Mouse (Mus musculus) 3T3-L1 (cell line): ENCODE measurements around the gene Ntpcr.

Experiments used
- DNase-seq: peaks from one replicate; pipeline ENCODE4 v3.0.0-alpha.2; 2015; ENCODE audit warnings: low read depth, low spot score

Ntpcr gene

DNA sequence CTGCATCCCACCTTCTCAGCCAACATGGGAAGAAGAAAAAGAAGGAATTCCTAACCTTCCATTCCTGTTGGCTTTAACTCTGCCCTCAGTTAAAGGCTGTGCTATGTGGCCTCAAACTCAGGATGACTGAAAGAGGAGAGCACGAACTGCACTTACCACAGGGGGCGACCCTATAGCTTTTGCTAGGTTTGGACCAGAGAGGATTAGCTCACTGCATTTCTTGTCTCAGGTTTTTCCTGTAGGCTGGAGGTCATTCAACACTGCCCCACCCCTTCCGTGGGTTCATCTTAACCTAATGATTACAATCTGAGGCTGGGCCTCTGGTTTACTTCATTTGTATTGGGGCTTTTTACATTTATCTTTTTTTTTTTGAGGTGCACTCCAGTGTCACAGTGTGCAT lies 45.3 kb downstream of the Ntpcr start:
- no peak for DNase-seq

DNA sequence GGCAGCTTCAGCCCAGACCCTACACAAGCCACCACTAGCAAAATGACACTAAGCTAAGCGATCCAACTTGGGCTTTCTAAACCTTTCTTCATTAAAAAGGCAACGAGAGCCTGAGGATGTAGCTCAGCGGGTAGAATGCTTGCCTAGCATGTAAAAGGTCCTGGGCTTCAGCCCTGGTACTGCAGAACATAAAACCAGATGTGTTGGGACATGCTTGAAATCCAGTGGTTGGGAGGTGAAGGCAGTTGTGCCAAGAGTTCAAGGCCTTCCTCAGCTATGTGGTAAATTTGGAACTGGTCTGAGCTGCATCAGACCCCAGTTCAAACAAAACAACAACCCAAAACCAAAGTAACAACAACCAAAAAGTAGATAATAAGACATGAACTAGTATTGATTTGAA lies 46.6 kb downstream of the Ntpcr start:
- DNase-seq: no peak

DNA sequence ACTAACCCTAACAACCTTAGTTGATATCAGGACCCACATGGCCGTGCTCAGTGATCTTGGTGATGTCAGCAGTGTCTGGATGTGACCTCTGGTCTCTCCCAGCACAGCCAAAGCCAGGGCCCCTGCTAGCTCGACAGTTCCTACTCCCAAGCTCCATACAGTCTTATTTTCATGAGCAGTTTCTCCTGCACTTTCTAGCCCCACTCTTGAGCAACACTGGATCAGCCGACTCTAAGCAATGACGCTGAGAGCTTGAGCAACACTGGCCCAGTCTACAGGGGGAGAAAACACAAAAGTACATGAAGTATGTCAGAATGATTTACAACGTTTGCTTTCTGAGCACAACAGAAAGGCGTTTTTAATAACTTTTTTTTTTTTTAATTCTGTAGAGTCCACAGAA lies 47.0 kb downstream of the Ntpcr start:
- DNase-seq: peak; percentile 26

DNA sequence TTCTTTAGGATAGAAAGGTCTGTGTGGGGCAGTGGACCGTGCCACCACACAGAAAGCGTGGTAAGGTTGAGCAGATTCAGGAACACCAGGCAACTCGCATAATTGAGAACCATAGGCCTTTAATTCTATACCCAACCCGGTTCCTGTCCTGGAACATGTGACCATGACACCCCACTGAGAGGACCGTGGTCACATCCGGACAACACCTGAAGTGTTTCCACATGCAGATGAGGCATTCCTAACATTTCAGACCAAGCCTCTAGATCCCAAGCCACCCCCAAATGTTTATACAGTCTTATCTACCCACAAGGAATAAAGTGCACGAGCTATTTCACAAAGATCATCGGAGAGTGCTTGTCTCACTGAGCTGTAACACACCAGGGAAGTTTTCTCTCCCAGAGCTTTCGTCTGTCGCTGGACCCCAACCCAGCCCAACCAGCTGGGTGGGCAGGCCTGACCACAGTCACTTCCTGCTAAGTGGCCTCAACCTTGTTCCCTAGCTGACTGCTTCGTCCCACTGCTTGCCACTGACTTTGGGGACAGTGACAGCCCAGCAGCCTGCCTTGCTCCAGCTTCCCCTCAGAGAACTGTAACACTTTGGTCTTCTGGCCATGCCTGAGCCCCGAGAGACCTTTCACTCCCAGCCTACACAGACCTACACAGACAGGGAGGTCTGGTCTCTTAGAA lies 47.9 kb downstream of the Ntpcr start:
- no peak for DNase-seq

DNA sequence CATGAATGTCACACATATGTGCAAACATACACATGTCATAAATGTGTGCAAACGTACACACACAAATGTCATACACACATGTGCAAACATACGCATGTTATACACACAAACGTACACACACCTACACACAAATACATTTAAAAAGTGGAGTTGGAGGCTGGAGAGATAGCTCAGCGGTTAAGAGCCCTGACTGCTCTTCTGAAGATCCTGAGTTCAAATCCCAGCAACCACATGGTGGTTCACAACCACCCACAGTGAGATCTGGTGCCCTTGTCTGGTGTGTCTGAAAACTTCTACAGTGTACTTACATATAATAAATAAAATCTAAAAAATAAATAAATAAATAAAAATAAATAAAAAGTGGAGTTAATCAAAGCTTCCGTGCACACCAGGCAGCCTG lies 49.2 kb downstream of the Ntpcr start:
- DNase-seq: peak; percentile 20

DNA sequence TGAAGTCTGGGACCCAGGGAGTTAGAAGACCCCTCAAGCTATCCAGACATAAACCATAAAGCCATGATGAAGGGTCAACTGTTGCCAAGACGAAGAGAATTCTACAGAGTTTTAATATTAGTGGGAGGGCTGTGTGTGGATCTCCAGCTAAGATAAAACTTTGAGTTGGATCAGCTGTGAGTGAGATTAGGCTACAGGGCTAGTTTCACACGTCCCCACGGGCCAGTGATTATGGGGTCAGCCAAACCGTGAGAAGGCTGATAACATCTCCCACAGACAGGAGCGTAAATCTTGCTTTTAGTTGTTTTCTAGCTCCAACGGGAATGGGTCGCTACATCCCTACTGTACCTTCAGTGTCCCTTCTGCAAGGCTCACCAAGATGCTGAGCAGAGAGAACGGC lies 49.9 kb downstream of the Ntpcr start:
- no peak for DNase-seq

DNA sequence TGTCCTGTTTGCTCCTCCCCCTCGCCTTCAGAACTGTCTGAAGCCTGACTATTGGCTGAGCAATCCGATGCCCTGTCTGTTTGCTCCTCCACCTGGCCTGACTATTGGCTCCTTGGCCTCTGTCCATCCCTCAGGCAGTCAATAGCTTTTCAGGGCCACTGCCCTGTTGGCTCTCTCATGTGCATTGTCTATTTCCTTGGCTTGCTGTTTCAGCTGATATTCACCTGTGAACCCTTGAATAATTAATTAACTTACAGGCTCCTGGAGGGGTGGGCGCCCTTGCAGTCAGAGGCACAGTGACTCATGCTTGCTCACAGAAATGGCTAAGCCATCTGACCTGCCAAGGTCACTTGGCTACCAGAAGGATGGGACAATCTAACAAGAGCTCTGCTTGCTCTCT lies 52.4 kb downstream of the Ntpcr start:
- peak; percentile 37 for DNase-seq

DNA sequence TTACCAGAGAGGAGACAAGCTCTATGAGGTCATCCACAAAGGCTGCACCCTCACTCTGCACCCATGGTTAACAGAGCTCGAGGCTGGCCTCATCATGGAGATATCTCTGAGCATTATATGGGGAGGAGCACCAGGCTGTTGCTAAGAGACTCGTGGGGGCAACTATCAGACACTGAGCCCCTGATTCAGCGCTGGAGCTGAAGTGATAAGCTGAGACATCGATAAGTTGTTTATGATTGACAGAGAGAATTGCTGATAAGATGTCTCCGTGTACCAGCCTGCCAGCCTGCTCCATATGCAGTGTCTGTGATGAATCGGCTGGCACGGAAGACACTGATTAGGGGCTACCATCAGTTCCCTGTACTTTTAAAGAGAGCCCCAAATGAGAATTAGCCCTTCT lies 57.1 kb downstream of the Ntpcr start:
- DNase-seq: no peak

DNA sequence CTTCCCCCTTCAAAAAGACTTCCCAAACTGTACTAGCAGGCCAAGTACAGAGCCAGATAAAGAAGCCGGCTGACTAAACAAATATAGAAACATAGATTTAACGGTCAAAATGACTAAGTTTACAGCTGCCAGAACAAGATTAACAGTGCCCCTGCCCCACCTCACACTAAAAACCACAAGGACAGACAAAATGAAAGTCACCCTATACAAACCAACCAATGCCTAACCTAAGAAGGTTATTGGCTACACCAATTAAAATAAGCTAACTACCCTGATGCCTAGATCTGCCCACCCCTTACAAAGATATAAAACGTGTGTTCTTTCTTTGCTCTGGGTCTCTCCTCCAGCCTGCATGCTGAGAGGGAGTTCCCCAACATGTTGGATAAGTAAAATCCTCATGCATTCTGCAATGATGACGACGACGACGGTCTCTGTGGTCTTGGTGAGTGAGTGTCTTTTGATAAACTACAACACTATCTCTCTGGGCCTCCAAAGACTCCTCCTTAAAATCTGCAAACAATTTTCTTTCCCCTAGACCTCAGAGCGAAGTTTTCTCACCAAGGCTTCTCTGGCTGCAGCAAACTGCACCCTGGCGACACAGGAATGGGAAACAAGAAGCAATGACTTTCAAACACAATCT lies 63.2 kb downstream of the Ntpcr start:
- no peak for DNase-seq

DNA sequence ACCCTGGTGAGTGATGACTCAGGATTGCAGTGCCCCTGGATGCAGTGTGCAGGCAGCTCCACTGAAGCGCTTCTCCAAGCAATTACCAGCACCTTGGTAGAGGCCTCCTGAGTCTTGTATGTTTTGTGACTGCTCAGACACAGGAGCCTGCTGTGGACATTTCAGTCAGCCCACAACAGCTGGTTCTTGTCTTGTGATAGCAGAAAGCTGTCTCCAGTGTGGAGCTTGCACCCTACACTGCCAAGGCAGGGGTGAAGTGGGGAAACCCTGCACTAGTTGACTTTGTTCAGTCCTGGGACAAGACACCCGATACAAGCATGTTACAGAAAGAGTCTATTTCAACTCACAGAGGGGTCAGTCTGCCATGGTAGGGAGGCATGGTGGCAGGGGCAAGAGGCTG lies 65.6 kb downstream of the Ntpcr start:
- no peak for DNase-seq

DNA sequence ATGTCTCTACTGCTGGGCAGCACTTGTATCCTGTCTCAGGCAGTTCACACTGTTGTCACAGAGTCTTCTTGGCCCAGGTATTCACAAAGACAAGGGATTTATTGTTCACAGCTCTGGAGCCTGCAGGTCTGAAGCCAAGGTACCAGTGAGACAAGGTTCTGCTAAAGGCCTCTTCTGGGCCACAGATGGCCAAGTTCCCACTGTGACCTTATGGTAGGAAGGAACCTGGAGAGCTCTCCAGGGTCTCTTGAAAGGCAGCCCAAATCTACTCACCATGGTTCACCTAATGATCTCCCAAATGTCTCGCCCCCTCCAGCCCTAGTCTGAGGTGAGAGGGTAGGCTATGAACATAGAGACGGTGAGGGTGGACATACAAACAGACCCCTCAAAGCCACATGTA lies 67.2 kb downstream of the Ntpcr start:
- DNase-seq: no peak
